Mouse (Mus musculus) cerebellum, adult 2 months (tissue): ENCODE measurements around the gene Lpo.

Source experiments
- CTCF ChIP-seq: fragments of 200-500 bp; IDR thresholded peaks from 2 replicates; pipeline ENCODE4 v1.5.1; 2011; ENCODE audit warnings: low read depth, mild to moderate bottlenecking, control low read depth, low read length, moderate library complexity, borderline replicate concordance; ENCODE audit not compliant: insufficient read depth
- POLR2A ChIP-seq: fragments of 200-500 bp; IDR thresholded peaks from 2 replicates; pipeline ENCODE4 v1.6.1; 2011; ENCODE audit warnings: low read length, control low read depth, borderline replicate concordance; ENCODE audit not compliant: insufficient read depth

- no peak for TF ChIP-seq CTCF
- TF ChIP-seq POLR2A: no peak
Measured at GRCm38 (mm10) chr11:87875436-87875835, 47.3 kb upstream of the Lpo start, which contains the start of gene Epx.
